Mouse (Mus musculus): ENCODE data around the gene Tmem268. TPM values are rescaled to one million over a fixed set of nuclear protein-coding genes. Genes with fewer than 3 reads are reported as not detected.

Tmem268 gene
- polyA plus RNA-seq, 1 experiment from 2014 or later: 8.1 TPM

GRCm38 (mm10) chr4:63627111-63627510, 68.5 kb downstream of the Tmem268 start:
- no peak overlapping the region for H3K4me2 ChIP-seq (ENCODE audit: low read depth, low read length, severe bottlenecking)
- WGBS: 95% methylated on average over 8 of the region's 8 CpGs
- H3K27me3 ChIP-seq (ENCODE audit: control insufficient read depth, insufficient read depth, low read length): no peaks in the 10 kb centered on the region
- H3K9me3 ChIP-seq (ENCODE audit: control insufficient read depth, low read length): no peaks in the 10 kb centered on the region
- H3K4me1 ChIP-seq (replicated peaks; ENCODE audit: control insufficient read depth, insufficient read depth, low read length): no peaks in the 10 kb centered on the region
- no peak overlapping the region for H3K27ac ChIP-seq (ENCODE audit: low read depth, low read length)
- DNase-seq (ENCODE audit: low spot score) (no peak), ATAC-seq (replicated peaks; ENCODE audit: low FRiP score) (no peak)
- no peak overlapping the region for H3K4me3 ChIP-seq (ENCODE audit: low read depth, low read length)
- no peaks in the 10 kb centered on the region for H3K36me3 ChIP-seq (ENCODE audit: control insufficient read depth, insufficient read depth, low read length)
- no peak overlapping the region for H3K9ac ChIP-seq (ENCODE audit: low read length)

- WGBS: 91% methylated on average over 2 of the region's 2 CpGs
- H3K27ac ChIP-seq (ENCODE audit: low read depth, low read length): no peak overlapping the region
- DNase-seq (ENCODE audit: low spot score): no peak
- no peaks in the 10 kb centered on the region for H3K27me3 ChIP-seq (ENCODE audit: control insufficient read depth, insufficient read depth, low read length)
- ATAC-seq (replicated peaks; ENCODE audit: low FRiP score): no peak
- no peak overlapping the region for H3K4me2 ChIP-seq (ENCODE audit: low read depth, low read length, severe bottlenecking)
- H3K36me3 ChIP-seq (ENCODE audit: control insufficient read depth, insufficient read depth, low read length): no peaks in the 10 kb centered on the region
- no peak overlapping the region for H3K4me3 ChIP-seq (ENCODE audit: low read depth, low read length)
- H3K9ac ChIP-seq (ENCODE audit: low read length): no peak overlapping the region
- H3K4me1 ChIP-seq (replicated peaks; ENCODE audit: control insufficient read depth, insufficient read depth, low read length): no peaks in the 10 kb centered on the region
- no peaks in the 10 kb centered on the region for H3K9me3 ChIP-seq (ENCODE audit: control insufficient read depth, low read length)
Observed at GRCm38 (mm10) chr4:63633181-63633580, 74.6 kb downstream of the Tmem268 start.

Other genes starting within 250 kb of the Tmem268 start
- gene Orm1, start 214.2 kb upstream of the Tmem268 start, polyA plus RNA-seq (2014; fragmentation: Nextera tagmentation; extraction: Ambion mirVana): not detected in 2 replicates
- gene Orm3, start 202.6 kb upstream of the Tmem268 start, polyA plus RNA-seq (2014; fragmentation: Nextera tagmentation; extraction: Ambion mirVana): not detected in 2 replicates
- not detected in 2 replicates for gene Orm2, start 196.3 kb upstream of the Tmem268 start, polyA plus RNA-seq (2014; fragmentation: Nextera tagmentation; extraction: Ambion mirVana)
- 18.8 and 21.0 TPM in 2 replicates for gene Akna, start 155.4 kb upstream of the Tmem268 start, polyA plus RNA-seq (2014; fragmentation: Nextera tagmentation; extraction: Ambion mirVana)
- 10.7 and 11.0 TPM in 2 replicates for gene Whrn, start 62.8 kb upstream of the Tmem268 start, polyA plus RNA-seq (2014; fragmentation: Nextera tagmentation; extraction: Ambion mirVana)
- 298 and 308 TPM in 2 replicates for gene Atp6v1g1, start 14.0 kb upstream of the Tmem268 start, polyA plus RNA-seq (2014; fragmentation: Nextera tagmentation; extraction: Ambion mirVana)
- not detected in 2 replicates for gene Gm11213, start 46.5 kb downstream of the Tmem268 start, polyA plus RNA-seq (2014; fragmentation: Nextera tagmentation; extraction: Ambion mirVana)
- gene Tex48, start 63.6 kb downstream of the Tmem268 start, polyA plus RNA-seq (2014; fragmentation: Nextera tagmentation; extraction: Ambion mirVana): not detected in 2 replicates
- gene Gm11214, start 104.6 kb downstream of the Tmem268 start, polyA plus RNA-seq (2014; fragmentation: Nextera tagmentation; extraction: Ambion mirVana): not detected in 2 replicates
- gene Tnfsf15, start 186.3 kb downstream of the Tmem268 start, polyA plus RNA-seq (2014; fragmentation: Nextera tagmentation; extraction: Ambion mirVana): not detected in 2 replicates

Data from forebrain, embryonic 11.5 days (tissue).